Mouse (Mus musculus) spleen, adult 2 months (tissue): ENCODE measurements around the gene Bptf.

Experiments
- CTCF ChIP-seq: fragments of 200-500 bp; IDR thresholded peaks from 2 replicates; pipeline ENCODE4 v1.5.1; 2011; ENCODE audit warnings: mild to moderate bottlenecking, inconsistent platforms; ENCODE audit not compliant: insufficient read depth, insufficient read length, insufficient replicate concordance; ENCODE audit errors: extremely low read depth
- POLR2A ChIP-seq: fragments of 200-500 bp; IDR thresholded peaks from 2 replicates; pipeline ENCODE4 v1.6.1; 2011; ENCODE audit warnings: low read depth, low read length, inconsistent platforms

DNA sequence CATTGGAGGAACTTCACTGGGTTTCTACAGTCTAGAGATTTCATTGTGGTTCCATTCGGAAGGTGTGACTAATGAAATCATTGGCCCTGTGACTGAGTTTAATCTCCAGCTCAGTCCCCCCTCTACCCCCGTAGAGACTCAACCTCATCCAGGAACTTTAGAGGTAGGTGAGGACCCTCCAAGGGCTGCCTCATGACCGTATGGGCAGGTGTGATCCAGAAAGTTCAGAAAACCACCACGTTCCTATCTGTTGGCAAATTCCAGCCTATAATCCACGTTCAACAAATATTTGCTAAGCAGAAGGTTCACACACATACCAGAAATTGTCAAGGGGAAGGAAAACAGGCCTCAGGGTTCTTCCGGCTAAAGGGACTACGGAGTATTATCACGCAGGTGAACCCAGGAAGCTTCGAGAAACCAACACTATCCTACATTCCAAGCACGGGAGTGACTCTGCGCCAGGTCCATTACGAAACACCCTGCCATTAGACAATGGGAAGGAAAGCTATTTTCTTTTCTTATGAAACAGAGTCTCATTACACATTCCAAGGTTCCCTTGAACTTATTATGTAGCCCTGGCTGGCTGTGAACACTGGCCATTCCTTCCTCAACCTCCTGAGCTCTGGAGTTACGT is 109.8 kb downstream of the Bptf start:
- TF ChIP-seq CTCF: no peak
- TF ChIP-seq POLR2A: no peak
